Mouse (Mus musculus): Measurements from ENCODE around the gene Odf3l2.

Gene Odf3l2

DNA sequence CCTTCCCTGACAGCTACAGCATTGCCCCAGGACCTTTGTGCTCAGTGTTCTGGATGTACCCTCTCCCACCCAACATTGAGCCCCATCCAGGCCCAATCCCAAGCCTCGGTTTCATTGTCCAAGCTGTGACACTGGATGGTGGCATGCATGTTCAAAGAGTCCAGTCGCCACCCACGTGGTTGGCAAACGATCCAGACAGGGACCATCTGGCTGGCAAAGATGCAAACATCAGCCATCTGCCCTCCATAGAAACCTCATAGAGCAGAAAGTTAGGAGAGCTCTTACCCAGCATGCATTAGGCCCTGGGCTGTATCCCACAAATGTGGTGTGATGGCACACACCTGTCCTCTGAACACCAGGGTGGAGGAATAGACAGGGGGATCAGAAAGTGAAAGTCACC lies 14.1 kb downstream of the Odf3l2 start:
- DNase-seq (ENCODE audit: low read depth, low spot score): no peak

DNA sequence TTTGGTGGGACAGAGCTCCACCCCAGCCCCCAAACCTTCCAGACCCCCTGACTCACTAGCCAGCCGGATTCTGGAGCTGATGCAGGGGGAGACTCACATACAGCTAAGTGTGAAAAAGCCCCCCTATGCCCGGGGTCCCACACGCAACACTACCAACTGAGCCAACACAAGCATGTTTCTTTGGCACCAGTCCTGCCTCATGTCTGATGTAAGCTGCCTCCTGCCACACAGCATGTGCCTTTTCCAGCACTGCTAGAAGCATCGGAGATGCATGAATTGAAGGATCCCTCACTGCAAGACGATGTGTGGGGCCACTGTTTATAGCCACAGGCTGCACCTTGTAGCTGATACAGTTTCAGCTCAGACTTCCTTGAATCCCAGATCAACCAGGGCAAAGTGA lies 17.2 kb downstream of the Odf3l2 start:
- no peak for DNase-seq (ENCODE audit: low read depth, low spot score)

DNA sequence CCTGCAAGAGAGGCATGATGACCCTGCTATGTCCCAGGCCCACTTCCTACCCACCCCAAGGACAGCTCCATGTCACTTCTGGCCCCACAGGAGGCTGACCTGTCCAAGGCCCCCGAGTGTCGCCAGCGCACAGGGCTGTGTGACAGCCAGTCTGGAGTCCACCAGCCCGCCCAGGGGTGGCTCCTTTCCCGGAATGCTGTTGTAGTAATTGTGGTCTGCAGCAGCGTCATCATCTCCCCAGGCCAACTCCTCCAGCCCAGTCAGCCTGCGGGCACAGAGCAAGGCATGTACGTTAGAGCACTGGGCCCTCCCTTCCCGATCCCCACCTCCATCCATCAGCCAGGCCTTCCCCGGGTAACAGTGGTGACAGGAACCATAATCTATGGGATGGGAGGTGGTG lies 19.4 kb downstream of the Odf3l2 start:
- no peak for DNase-seq (ENCODE audit: low read depth, low spot score)

DNA sequence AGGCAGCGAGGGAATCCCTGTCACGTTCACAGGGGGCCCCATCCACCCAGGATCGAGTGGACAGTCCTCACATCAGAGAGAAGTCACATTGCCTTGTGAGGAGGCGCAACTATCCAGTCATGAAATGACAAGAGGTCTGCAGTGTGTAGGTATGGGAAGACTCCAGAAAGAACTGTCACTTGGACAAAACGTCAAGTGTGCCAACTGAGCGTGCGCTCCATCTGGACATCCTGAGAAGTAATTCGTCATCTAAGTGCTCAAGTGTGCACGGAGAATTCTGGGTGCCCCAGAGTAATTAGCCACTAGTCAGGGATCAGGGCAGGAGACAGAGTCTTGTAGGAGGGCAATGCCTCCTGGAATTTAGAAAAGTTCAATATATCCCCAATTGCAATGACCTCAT lies 20.1 kb downstream of the Odf3l2 start:
- no peak for DNase-seq (ENCODE audit: low read depth, low spot score)

DNA sequence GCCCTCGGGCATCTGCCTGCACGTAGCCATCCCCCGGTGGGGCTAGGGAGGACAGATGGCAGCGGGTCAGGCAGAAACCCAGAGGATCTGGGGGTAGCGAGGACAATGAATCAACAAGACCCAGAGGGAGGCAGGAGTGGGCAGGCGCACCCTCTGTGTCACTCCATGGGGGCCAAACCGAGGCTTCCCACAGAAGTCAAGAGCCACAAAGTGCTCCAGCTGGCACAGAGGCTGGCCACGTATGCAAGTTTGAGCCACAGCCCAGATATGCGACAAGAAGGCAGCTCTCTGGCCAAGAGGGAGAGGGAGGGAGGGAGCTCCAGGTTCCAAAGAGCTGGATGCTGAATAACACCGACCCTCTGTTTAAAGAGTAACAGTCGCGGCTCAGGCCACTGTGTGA lies 21.6 kb downstream of the Odf3l2 start:
- no peak for DNase-seq (ENCODE audit: low read depth, low spot score)

DNA sequence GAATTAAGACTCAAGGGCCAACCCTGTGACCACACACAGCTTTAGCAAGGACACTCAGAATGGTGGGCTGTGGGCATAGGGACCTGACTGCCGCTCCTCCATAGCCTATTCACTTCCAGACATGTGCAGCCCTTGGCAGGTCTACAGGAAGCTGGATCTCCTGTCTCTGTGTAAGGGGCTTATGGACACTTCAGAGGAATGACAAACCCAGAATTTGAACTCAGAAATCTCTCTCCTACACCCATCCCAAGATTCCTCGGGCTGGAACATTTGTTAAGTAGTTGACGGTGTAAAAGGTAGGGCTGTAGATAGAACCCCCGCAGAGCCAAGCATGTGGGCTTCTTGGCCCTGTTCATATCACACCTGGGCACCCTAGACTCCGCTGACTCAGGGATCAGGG lies 29.2 kb downstream of the Odf3l2 start:
- no peak for DNase-seq (ENCODE audit: low read depth, low spot score)

DNA sequence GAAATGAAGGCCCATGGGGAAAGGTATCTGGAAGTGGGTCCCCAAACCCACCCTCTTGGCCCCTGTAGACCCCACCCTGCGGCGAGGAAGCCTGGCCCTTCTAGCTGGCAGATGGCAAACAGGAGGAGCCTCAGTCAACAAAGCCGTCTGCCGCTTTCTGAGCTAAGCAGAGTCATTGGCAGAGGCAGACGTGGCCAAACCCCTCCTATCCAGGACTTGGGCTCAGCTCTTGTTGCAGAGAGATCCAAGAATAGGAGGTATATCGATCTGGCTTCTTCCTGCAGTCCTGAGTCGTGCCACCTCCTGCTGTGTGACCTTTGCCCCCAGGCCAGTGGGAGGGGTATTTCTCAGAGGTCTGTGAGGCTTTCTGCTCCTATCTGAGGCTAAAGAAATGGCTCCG lies 29.7 kb downstream of the Odf3l2 start:
- DNase-seq (ENCODE audit: low read depth, low spot score): no peak

DNA sequence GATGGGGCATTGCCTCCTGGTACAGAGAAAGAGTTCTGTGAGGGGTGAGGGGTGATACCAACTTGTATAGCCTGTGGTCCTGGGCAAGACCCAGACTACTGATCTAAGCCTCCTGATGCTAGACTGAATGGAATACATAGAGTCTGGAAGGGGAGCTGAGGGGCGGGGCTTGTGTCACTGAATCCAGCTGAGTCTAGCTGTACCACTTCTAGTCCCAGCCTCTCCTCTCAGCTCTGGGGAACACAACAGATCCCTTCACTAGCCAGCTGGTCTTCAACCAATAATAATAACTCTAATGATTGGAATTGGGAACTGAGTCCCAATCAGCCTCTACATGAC lies 31.3 kb downstream of the Odf3l2 start:
- DNase-seq (ENCODE audit: low read depth, low spot score): no peak

DNA sequence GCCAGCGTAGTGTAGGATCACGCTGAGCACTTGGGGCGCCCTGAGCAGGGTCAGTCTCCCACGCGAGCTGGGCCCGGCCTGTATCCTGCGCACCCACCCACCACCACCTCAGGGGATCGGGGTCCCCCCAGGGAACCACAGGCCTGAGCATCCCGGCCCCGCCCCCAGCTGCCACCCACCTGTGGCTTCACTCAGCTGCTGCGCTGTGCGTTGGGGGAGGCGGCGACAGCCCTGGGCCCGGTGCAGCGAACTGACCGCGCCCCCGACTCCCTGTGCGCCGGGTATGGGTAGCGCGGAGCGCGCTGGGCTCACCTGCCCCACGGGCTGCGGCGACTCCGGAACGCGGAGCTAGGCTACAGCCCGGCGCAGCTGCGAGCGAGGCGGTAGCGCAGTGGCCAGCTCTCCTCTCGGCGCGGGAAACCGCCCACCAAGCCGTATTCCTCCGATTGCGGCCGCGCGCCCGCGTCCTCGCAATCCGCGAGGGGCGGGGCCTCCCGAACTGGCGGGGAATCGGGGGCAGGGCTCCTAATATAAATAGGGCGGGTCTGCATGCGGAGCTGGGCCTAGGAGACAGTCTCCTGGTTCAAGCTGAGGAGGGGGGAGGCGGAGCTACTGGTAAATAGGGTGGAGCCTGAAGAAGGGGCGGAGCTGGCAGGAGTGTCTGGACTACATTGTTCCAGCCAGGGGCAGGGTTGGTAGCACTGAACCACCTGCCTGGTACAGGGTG lies 31.8 kb downstream of the Odf3l2 start, which contains the start of gene C2cd4c:
Gene C2cd4c, minus strand, starts transcription at position 448 of the 727 bp plus-strand sequence.
- DNase-seq (ENCODE audit: low read depth, low spot score): no peak

DNA sequence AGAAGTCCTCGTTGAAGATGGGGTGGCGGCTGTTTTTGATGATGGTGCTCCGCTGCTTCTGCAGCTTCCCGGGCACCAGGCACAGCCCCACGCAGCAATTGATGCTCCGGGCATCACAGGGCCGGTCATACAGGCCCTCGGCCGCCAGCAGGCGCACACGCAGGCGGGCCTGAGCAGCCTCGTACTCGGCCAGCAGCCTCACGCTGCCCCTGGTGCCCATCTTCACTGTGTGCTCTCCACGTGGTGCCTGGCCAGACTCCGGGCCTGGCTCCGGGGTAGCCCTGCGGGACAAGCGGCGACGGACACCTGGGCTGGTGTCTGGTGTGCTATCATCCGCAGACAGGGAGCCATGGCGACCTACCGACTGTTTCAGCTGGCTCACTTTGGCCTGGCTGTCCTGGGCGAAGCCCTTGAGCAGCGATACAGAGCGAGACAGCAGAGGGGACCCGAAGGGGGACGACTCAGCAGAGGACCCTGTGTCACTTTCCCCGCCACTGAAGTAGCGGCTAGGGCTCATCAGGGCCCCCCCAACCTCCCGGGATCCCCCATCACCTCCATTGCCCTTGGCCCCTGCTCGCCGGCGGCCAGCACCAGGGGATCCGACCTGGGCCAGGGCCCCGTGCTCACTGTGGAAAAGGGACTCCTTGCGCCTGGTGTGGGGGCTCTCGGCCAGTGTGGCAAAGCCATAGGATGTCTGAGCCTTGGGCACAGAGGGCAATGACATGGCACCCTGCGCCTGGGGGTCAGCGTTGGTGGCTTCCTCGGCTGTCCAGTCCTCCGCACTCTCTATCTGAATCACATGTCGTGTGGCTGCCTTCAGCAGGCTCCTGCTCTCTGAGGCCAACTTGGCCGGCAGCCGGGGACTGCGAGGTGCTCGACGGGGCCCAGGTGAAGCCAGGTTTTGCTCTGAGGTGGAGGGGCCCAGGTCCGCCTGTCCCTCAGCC lies 33.1 kb downstream of the Odf3l2 start:
- DNase-seq (ENCODE audit: low read depth, low spot score): no peak

DNA sequence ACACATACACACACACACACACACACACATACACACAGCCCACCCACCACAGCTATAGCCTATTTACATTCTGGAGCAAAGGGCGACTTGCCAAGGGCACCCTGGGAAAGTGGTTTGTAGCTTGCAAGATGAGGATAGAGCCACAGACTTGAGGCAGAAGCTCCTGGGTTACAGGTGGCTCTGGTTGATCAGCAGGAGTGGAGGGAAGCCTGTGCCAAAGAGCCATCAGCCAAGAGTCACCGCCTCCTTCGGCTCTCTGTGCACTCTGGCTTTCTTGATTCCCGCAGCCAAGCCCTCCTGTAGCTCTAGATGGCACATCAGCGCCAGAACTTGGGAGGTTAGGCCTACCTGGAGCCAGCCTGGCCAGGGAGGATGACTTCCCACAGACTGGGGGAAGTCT lies 34.2 kb downstream of the Odf3l2 start:
- DNase-seq (ENCODE audit: low read depth, low spot score): no peak

DNA sequence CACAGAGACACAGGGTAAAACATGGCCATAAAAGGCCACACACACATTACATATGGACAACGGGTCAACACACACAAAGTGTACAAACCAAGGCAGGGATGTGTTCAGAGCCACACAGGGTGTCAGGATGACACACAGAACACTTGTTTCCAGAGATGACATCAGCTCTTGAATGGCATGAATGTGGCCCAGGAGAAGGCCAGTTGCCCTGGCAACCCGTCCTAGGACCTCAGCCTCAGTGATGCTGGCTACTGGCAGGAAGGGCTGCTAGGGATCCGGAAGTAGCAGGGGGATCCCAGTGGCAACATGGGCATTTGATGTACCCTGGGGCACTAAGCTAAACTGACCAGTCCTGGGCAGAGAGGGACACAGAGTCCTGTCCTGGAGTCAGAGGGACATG lies 36.3 kb downstream of the Odf3l2 start:
- no peak for DNase-seq (ENCODE audit: low read depth, low spot score)

DNA sequence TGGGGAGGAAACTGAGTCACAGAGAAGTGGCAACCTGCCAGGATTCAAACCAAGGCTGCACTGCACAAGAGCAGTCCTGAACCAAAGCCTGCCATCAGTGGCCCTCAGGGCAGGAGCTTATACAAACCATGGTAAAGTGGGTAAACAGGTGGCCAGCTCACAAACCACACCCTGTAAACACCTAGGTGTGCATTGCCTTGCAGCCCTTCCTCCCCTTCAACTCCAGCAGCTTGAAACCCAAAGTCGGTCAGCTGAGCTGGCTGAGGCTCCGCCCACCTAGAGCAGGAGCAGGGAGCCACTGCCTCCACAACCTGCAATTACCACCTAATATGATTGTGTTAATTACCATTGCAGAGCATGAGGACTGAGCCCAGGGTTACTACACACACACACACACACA lies 37.6 kb downstream of the Odf3l2 start:
- DNase-seq (ENCODE audit: low read depth, low spot score): no peak

DNA sequence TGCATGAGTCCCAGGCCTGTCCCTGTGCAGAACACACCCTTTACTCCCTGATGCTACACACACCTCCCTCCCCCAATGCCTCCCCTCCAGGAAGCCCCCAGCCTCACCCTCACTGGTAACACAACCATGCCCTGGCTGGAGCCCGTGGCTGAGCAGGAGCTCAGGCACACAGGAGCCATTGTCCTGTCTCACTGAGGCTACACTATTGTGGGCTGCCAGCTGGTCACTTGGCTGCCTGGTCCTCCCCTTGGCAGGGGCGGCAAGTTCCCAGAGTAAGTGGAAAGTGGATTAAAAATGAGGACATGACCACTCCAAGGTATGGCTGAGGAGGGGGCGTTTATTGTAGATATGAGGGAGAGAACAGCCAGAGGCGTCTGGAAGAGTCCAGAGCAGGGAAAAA lies 39.0 kb downstream of the Odf3l2 start:
- DNase-seq (ENCODE audit: low read depth, low spot score): no peak

DNA sequence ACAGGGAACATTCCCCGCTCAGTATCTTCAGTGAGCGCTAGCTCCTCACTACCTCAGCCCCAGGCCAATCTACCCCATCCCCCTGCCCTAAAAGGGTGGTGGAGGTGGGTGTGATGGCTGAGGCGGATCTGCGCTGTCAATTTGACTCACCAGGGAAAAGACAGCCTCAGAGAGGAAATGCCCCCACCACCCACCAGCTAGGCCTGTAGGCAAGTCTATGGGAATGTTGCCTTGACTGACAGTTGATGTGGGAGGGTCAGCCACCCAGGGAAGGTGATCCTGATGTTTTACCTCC lies 47.7 kb downstream of the Odf3l2 start:
- DNase-seq (ENCODE audit: low read depth, low spot score): no peak

DNA sequence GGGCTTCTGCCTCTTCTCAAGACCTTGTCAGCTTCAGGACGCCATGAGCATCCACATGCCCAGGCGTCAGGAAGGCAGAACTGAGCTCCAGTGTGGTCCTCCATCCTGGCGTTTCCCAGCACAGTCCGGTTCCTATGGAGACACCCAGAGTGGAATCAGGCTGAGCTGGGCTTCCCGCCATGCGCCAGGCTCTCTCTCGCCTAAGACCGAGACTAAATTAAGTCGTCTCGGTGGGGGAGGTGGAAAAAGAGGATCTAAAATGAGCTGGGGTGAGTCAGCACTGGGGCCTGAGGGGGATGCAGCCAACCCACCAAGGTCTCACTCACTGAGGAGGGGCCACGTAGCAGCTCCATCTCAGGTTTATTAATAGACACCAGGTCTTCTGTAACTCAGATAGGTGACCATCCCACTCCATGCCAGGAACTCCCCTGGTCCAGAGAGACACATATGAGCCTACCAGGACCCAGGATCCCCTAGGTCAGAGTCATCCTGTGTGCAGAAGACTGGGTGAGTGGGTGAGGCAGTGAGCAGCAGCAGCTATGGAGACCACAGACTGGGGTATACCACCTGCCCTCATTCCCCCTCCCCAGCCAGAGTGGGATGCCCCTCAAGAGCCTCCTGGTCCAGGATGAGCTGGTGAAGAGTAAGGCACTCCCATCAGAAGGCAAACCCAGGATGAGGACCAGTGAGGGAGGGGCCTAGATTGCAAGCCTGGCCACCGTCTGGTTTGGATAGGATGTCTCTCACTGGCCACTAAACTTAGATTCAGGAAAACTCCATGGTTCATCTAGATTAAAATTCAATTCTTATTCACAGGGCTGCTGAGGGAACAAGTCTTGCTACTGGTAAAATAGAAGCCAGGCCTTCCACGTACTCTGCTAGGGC lies 48.2 kb downstream of the Odf3l2 start:
- DNase-seq (ENCODE audit: low read depth, low spot score): no peak

DNA sequence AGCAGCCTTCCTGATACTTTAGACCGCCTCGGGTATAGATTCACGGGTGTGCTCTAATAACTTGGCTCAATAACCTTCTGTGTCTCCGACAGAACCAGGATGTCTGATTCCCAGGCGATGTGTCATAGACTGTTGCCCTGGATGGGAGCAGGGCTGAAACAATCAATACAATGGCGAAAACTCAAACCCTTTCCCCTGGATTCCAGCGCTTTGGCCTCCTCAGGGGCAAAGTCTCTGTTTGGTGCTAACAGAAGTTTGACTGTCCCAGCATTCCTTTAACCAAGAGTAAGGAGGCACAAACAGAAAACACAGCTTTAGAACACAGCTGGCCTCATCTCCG lies 50.0 kb downstream of the Odf3l2 start:
- DNase-seq (ENCODE audit: low read depth, low spot score): no peak

DNA sequence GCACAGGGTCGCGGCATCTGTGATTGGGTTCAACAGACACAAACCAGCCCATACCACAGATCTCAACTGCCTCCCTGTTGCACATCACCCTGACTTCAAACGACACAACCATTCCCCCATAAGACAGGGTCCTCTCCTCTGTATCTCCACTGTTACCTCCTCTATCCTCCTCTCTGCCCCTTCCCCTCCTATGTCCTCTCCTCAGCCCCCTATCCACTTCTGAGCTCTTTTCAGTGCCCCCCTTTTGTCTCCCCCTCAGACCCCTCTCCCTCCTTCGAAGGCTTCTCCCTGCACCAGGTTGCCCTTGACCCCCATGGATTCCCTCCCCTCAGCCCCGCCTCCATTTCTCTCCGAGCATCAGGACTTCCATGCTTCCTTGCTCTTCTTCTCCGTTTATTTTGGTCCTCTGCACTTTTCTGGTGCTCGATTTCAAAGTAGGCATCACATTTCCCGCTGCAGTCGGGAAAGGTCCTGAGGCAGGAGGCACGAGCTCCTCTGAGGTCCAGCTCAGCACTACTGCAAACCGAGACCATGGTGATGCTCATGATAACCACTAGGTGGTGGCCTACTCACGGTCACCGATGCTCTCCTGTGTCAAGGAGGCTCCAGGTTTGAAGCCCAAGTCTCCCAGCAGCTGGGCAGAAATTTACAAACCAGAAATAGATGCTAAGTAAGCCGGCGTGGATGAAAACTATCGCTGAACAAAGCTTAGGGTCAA lies 50.5 kb downstream of the Odf3l2 start:
- no peak for DNase-seq (ENCODE audit: low read depth, low spot score)

DNA sequence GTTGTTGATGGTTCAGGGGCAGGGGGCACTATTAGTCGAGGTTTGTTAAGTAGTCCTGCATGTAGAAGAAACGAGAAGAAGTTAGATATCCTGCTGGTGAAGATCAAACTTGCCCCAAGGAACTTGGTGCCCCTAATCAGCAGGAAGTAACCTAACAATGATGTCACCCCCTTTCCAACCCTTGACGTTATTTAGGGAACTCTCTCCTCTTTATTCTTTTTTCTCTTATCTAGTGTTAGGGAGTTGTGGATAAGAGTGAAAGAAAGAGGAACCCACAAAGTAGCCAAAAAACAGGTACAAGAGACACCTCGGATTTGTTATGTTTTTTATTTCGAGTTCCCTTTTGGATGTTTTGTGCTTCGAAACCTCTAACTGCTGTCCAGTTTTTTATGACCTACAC lies 51.4 kb downstream of the Odf3l2 start:
- no peak for DNase-seq (ENCODE audit: low read depth, low spot score)

DNA sequence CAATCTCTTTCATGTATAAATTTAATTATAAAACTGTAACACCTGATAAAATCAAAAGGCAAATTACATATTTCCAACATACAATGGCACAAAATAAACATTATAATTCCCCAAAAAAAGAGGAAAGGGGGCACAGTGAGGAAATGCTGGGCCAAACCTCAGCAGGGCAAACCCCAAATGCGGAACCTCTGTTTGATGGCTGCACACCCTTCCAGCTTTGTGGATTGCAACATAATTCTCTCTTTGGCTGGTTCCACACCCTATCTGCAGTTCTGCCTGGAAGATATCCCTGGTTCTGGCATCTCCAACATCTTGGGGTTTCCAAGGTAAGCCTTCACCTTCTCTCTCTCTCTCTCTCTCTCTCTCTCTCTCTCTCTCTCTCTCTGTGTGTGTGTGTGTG lies 54.8 kb downstream of the Odf3l2 start:
- DNase-seq (ENCODE audit: low read depth, low spot score): no peak
